Mouse (Mus musculus) olfactory bulb, adult 2 months (tissue): ENCODE results near the gene Ogg1.

ENCODE experiments used
- CTCF ChIP-seq: fragments of 200-500 bp; IDR thresholded peaks from 2 replicates; pipeline ENCODE4 v1.5.1; 2012; ENCODE audit warnings: low read depth, mild to moderate bottlenecking, low read length, moderate library complexity; ENCODE audit not compliant: insufficient read depth
- POLR2A ChIP-seq: fragments of 200-500 bp; IDR thresholded peaks from 2 replicates; pipeline ENCODE4 v1.6.1; 2012; ENCODE audit warnings: mild to moderate bottlenecking, low read depth, low read length, moderate library complexity; ENCODE audit not compliant: insufficient read depth

GRCm38 (mm10) chr6:113281676-113282075, 45.1 kb upstream of the Ogg1 start:
- no peak for TF ChIP-seq CTCF
- no peak for TF ChIP-seq POLR2A
